Mouse (Mus musculus): ENCODE data around the gene Kcnh2.
A peak's percentile ranks its signal among the peaks of the same experiment; 100 is the strongest.

The Kcnh2 gene

GRCm38 (mm10) chr5:24348128-24348527 lies 3.3 kb downstream of the Kcnh2 start:
- DNase-seq (ENCODE audit: low read depth in 2 of 2, low spot score in 2 of 2): peak; percentile 77 to 86

DNA sequence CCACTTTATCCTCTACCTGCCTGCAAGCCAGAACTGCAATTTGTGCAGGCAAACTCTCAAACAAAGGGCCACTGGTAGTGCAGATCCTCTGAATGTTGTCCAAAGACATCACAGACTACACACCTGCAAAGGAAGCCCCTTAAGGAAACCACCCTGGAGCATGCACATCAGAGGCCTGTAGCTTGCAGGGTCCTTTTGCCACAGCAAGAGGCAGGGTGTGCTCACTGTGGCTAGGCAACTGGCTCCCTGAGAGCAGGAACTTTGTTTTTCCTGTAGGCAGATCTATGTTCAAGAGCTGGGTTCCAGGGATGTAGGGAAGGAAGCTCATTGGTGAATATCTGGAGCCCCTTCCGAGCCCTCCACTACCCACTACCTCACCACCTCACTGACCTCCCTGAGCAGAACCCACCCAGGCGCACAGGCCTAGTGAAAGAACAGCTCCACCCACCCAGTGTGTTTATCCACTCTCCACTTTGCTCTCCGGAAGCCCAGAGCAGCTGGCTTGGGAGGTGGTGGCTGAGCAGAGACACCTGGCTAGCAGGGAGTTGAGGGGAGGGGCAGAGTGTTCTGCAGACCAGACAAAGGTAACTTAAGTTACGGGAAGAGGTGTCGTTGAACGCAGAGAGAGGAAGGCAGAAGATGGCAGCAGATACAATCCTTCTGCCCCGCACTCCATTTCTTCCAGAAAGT lies 4.1 kb downstream of the Kcnh2 start:
- no peak for DNase-seq (ENCODE audit: low read depth in 2 of 2, low spot score in 2 of 2)

- no peak for DNase-seq (ENCODE audit: low read depth in 2 of 2, low spot score in 2 of 2)
These were observed 5.1 kb downstream of the Kcnh2 start for GRCm38 (mm10) chr5:24346313-24346712.

GRCm38 (mm10) chr5:24344477-24345051 lies 6.8 kb downstream of the Kcnh2 start:
- DNase-seq (ENCODE audit: low read depth in 2 of 2, low spot score in 2 of 2): peak; percentile 35 to 54

- no peak for DNase-seq (ENCODE audit: low read depth in 2 of 2, low spot score in 2 of 2)
These were observed 7.4 kb downstream of the Kcnh2 start for GRCm38 (mm10) chr5:24343977-24344436.

DNA sequence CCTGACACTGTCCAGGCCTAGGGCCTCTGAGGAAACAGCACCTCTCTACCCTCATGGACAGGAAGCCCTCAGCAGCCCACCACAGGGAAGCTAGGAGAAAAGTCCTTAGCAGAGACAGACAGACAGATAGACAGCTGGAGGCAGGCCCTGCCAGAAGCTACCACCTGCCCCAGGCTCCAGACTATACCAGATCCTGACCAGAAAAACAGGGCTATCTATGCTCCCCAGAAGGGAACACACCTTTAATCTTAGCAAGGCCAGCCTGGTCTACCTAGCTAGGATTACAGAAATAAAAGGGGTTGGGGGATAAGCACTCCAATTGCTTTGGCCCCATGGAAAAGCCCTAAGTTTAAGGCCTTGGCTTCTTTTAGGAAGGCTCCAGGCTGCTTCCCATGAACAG lies 8.0 kb downstream of the Kcnh2 start:
- no peak for DNase-seq (ENCODE audit: low read depth in 2 of 2, low spot score in 2 of 2)

GRCm38 (mm10) chr5:24342966-24343365 lies 8.4 kb downstream of the Kcnh2 start:
- no peak for DNase-seq (ENCODE audit: low read depth in 2 of 2, low spot score in 2 of 2)

DNA sequence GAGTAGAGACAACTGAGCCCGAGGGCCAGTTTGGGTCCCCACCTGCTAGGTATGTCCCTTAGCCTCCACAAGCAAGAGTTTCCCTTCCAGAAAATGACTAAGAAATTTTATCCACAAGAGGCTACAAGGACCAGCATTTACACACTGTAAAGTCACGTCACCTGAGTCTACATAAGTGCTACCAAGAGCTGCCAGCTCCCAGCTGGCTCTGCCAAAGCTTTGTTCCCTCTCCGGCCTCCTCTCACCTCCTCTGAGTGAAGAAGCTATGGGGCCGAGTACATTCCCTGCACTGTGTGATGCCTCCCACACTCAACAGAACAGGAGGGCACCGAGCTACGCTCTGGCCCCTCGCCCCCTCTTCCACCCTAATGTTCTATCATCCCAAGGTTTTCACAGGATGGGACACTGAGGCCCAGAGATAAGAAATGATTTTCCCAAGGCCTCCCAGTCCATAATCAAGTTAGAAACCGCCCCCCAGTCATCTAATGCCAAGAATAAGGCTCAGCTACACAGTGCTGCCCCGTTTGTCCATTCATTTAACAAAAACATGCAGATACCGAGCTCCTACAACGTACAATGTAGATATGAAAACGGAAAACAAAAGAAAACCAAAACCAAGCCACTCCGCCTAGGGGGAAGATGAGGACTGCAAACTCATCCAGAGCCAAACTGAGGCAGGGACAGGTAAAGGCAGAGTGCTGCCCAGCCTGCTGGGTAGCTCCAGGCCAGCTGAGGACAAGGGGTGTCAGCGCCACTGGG lies 9.0 kb downstream of the Kcnh2 start:
- DNase-seq (ENCODE audit: low read depth in 2 of 2, low spot score in 2 of 2): no peak

- no peak for DNase-seq (ENCODE audit: low read depth in 2 of 2, low spot score in 2 of 2)
These were observed 13.6 kb downstream of the Kcnh2 start for GRCm38 (mm10) chr5:24337821-24338220.

DNA sequence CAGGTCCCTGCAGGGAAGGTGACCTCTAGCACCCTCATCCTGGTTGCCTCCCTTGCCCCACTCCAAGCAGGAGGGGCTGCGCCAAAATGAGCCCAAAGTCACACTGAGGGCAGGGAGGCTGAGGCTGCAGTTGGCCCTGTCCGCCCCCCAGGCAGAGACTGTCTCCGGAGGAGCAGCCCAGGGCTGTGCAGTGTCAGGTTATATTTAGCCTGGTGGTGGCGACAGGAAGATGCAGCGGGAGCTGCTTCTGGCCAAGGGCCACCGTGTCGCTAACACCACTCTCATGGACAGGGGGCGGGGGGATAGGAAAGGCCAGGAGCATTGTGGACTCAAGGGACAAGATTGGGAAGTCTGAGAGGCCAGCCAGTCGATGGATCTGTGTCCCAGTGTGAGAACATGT lies 14.0 kb downstream of the Kcnh2 start:
- DNase-seq (ENCODE audit: low read depth in 2 of 2, low spot score in 2 of 2): no peak

GRCm38 (mm10) chr5:24335888-24336511 lies 15.4 kb downstream of the Kcnh2 start:
- DNase-seq (ENCODE audit: low read depth in 2 of 2, low spot score in 2 of 2): no peak

GRCm38 (mm10) chr5:24334749-24335148 lies 16.7 kb downstream of the Kcnh2 start:
- DNase-seq (ENCODE audit: low read depth in 2 of 2, low spot score in 2 of 2): no peak

GRCm38 (mm10) chr5:24332401-24332800 lies 19.0 kb downstream of the Kcnh2 start:
- no peak for DNase-seq (ENCODE audit: low read depth in 2 of 2, low spot score in 2 of 2)

DNA sequence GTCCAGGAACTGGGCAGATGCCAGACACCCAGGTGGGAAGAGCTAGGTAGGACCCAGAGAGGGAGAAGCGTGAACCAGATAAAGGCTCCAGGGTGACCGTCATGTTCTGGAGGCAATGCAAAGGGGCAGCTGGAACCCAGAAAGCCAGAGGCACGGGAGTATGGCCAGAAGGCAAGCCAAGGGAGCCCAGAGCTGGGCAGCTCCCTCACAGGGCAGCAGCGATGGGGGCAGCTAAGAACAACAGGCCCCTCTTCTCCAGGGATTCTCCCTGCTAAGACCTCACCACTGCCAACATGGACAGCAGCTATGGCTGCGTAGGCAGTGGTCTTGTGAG lies 21.5 kb downstream of the Kcnh2 start:
- no peak for DNase-seq (ENCODE audit: low read depth in 2 of 2, low spot score in 2 of 2)

DNA sequence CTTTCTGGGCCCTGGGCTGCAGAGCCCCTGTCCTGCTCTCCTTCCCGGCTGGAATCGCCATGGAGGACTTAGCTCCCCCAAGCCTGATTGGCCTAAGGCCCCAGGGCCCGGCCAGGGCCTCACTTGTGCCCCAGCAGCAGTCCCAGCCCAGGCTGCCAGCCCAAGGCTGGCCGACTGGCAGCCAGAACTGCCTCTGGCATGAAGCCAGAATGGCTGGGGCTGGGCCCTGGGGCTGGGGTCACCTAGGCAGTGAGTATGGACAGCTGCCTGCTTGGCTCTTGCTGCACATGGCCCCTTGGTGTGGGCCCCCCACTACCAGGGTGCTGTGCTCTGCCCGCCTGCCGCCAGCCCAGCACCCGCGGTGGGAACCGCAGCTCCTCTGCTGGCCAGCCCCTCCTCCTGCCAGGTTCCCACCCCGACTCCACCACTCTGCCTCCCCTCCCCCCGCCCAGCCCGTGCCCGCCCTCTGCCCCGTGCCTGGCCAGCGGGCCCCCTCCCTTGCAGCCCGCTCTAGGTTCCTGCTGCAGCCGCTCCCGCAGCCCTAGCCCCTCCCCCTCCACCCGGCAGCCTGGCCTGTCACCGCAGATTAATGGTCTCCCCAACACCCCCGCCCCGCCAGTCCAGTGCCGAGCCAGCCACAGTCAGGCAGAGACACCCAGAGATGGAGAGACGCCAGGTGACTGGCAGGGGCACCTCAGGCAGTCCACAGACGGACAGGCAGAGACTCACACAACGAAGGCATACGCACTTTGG lies 22.0 kb downstream of the Kcnh2 start:
- no peak for DNase-seq (ENCODE audit: low read depth in 2 of 2, low spot score in 2 of 2)

DNA sequence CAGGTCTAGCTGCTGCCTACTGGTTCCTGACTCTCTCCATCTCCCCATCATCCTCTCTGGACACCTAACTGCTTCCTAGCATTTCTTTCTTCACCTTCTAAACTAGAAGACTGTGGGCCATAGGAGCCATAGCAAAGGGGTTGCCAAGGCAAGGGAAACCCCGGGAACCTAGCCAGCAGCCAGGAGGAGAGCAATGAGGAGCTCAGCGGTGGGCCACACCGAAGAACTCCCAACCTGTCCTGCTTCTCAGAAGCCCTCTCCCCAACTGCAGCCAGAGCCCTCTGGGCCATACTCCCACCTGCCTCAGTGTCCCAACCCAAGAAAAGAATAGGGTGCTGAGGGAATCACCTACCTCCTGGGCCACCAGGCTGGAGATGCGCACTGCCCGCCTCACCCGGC lies 22.6 kb downstream of the Kcnh2 start:
- no peak for DNase-seq (ENCODE audit: low read depth in 2 of 2, low spot score in 2 of 2)

GRCm38 (mm10) chr5:24326842-24327417 lies 24.5 kb downstream of the Kcnh2 start:
- no peak for DNase-seq (ENCODE audit: low read depth in 2 of 2, low spot score in 2 of 2)

GRCm38 (mm10) chr5:24326166-24326841 lies 25.1 kb downstream of the Kcnh2 start:
- DNase-seq (ENCODE audit: low read depth in 2 of 2, low spot score in 2 of 2): no peak

GRCm38 (mm10) chr5:24325251-24325650 lies 26.2 kb downstream of the Kcnh2 start:
- DNase-seq (ENCODE audit: low read depth in 2 of 2, low spot score in 2 of 2): no peak

Measured in CD8-positive naive resting alpha-beta T cell, adult 2 months (primary cell).